Mouse (Mus musculus): Measurements from ENCODE around the gene Prim1.

DNA sequence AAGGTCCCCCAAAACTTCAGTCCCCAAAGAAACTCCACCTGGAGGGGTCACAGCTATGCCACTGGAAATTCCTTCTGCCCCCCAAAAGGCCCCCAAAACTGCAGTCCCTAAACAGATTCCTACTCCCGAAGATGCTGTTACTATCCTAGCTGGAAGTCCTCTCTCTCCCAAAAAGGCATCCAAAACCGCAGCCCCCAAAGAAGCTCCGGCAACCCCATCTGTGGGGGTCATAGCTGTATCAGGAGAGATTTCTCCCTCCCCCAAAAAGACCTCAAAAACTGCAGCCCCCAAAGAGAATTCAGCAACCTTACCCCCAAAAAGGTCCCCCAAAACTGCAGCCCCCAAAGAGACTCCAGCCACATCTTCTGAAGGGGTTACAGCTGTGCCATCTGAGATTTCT, 27.5 kb downstream of the Prim1 start:
- no peak for TF ChIP-seq POLR2A (IDR thresholded peaks at IDR 0.05; ENCODE audit: borderline replicate concordance, control insufficient read depth, low read depth, low read length)
- TF ChIP-seq CTCF (IDR thresholded peaks at IDR 0.05; ENCODE audit: control insufficient read depth, insufficient read depth, low read length) = no peak

Data from bone marrow, adult 2 months (tissue).